Mouse (Mus musculus) retina, postnatal 7 days (tissue): ENCODE measurements around the gene Gpatch1.
"Not testable (repeated sequence)": the region's sequence is repeated elsewhere in the genome, so short reads cannot be mapped to it uniquely, and the experiment has no call there.

Experiments
- DNase-seq: peaks from one replicate; pipeline ENCODE4 v3.0.0-alpha.2; 2012; ENCODE audit warnings: low read depth, low spot score

Gpatch1 gene

GRCm38 (mm10) chr7:35237935-35238334, 80.3 kb downstream of the Gpatch1 start:
- DNase-seq = not testable (repeated sequence)

GRCm38 (mm10) chr7:35235308-35235707, 82.9 kb downstream of the Gpatch1 start:
- peak; percentile 48 for DNase-seq

- peak; percentile 95 for DNase-seq
Measured at GRCm38 (mm10) chr7:35234361-35235245, 83.6 kb downstream of the Gpatch1 start.

GRCm38 (mm10) chr7:35233861-35234260, 84.4 kb downstream of the Gpatch1 start:
- DNase-seq = no peak

GRCm38 (mm10) chr7:35232796-35233455, 85.3 kb downstream of the Gpatch1 start:
- DNase-seq = no peak

- DNase-seq = no peak
Measured at GRCm38 (mm10) chr7:35230333-35230732, 87.9 kb downstream of the Gpatch1 start.
